Mouse (Mus musculus) embryonic facial prominence, embryonic 10.5 days (tissue): ENCODE results near the gene Cxcl14. TPM values are rescaled to one million over a fixed set of nuclear protein-coding genes. Genes with fewer than 3 reads are reported as not detected.

ENCODE experiments used
- DNase-seq: peaks from one replicate; pipeline ENCODE4 v3.0.0-alpha.2; 2017; ENCODE audit warnings: low spot score
- H3K27ac ChIP-seq: fragments of 300-500 bp; sonication (generic); replicated peaks from 2 replicates; pipeline ENCODE4 v1.5.1; 2016; ENCODE audit warnings: mild to moderate bottlenecking
- H3K27me3 ChIP-seq: fragments of 300-500 bp; sonication (generic); replicated peaks from 2 replicates; pipeline ENCODE4 v1.6.1; 2016; ENCODE audit warnings: low read depth, mild to moderate bottlenecking; ENCODE audit not compliant: poor library complexity, severe bottlenecking
- H3K36me3 ChIP-seq: fragments of 300-500 bp; sonication (generic); replicated peaks from 2 replicates; pipeline ENCODE4 v1.6.1; 2016; ENCODE audit warnings: mild to moderate bottlenecking, moderate library complexity
- H3K4me1 ChIP-seq: fragments of 300-500 bp; sonication (generic); 2 replicates; pipeline ENCODE4 v1.6.1; 2016
- H3K4me3 ChIP-seq: fragments of 300-500 bp; sonication (generic); 2 replicates; pipeline ENCODE4 v1.5.1; 2016; ENCODE audit warnings: mild to moderate bottlenecking, moderate library complexity
- H3K9me3 ChIP-seq: fragments of 300-500 bp; sonication (generic); 2 replicates; pipeline ENCODE4 v1.6.1; 2016; ENCODE audit warnings: mild to moderate bottlenecking
- WGBS: fragments of 180-500 bp; shearing (Covaris S2); methylation state at CpG from one replicate; pipeline ENCODE4 v1.1.7; 2016; 5-methylcytosine and 5-hydroxymethylcytosine counted together
- polyA plus RNA-seq: library from polyadenylated mRNA; unstranded; fragments of >200 nt; fragmentation: Nextera tagmentation; extraction: Ambion mirVana; gene quantifications from 2 replicates; pipeline ENCODE4 v1.2.1, GENCODE M21; 2016

The Cxcl14 gene
- polyA plus RNA-seq, result 23.8 and 40.2 TPM in 2 replicates

DNA sequence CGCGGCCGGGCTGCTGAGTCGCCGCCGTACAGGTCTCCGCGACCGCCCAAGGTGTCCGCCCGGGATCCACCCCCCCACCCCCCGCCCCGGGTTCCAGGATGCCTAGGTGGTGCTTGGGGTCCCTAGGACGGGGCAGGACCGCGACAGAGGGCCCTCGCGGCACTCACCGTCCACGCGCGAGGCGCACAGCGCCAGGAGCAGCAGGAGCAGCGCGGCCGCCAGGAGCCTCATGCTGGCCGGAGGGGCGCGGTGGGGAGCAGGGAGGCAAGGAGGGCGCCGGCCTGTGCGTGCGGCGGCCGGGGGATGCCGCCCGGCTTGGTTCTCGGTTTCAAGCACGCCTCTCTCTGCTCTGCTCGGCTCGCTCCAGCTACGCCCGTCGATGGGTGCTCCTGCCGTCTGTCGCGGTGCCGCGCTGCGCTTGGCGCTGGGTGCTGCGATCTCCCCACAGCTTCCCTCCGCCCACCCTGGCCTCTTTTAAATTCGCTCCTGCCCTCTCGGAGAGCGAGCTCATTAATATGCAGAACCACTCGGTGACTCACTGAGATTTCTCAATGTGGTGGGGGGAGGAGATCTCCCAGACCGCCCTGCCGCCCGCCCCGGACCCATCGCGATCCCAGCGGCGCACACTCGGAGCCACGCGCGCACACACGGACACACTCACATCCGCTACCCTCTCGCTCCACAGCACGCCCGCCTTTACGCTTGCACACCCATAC is at the start of gene Cxcl14:
Cxcl14 (minus strand) TSS at position 609 of the 716 bp plus-strand sequence.
- Histone ChIP-seq H3K27me3 (peaks cover 91% of the 10 kb centered on the region), H3K9me3 (0 out of 2 replicates have a peak, but pooled peaks cover 6% of the 10 kb centered on the region), H3K36me3 (no peaks in the 10 kb centered on the region), H3K27ac (peak within 1 kb of the TSS; percentile 82), H3K4me3 (peak within 1 kb of the TSS; percentile 71), H3K4me1 (peaks cover 30% of the 10 kb centered on the region)
- peak; percentile 71 for DNase-seq
- under 1% methylated on average over 76 of the region's 76 CpGs for WGBS

DNA sequence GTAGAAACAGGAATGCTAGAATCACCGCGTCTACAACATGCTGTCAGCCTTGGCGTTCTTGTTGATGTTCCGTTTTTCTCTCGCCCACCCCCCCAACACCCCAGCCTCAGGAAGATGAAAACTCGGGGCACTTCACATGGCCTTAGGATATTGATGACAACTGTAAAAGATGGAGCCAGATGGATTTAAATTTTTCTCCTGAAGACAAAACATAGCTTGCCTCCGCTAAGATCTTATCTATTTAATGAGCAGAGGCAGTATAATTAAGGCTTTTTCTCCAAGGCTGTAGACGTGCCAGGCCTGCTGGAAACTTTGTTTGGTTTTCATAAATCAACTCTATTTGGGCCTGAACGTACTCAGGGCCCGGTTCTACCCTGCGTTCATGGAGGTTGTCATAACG is 48.0 kb upstream of the Cxcl14 start:
- no peaks in the 10 kb centered on the region for H3K36me3 ChIP-seq
- WGBS, result 84% methylated on average over 12 of the region's 12 CpGs
- H3K9me3 ChIP-seq, result no peaks in the 10 kb centered on the region
- H3K4me1 ChIP-seq, result peaks cover under 1% of the 10 kb centered on the region; the same call in 1 of the 2 replicates
- H3K27ac ChIP-seq, result no peak overlapping the region
- no peak for DNase-seq
- no peaks in the 10 kb centered on the region for H3K27me3 ChIP-seq
- no peak overlapping the region for H3K4me3 ChIP-seq

DNA sequence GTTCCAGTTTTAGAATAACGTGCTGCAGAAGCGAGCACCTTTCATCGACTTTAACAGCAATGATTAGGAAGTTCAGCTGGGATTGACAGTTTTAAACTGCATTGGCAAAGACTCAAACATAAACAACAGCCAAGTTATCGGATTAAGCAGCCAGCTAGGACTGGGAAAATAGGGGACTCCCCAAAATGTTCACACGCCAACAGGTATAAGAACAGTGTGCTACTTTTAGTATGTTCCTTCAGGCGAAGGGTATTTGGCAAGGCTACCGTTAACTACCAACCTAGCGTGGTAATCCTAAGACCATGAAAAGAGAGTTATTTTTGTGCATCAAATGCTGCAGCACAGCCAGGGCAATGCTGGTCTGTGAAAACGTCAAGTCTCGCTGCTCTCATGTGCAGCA is 46.1 kb upstream of the Cxcl14 start:
- WGBS, result 85% methylated on average over 10 of the region's 10 CpGs
- Histone ChIP-seq H3K4me1 (peaks cover 3% of the 10 kb centered on the region; the same call in 1 of the 2 replicates), H3K36me3 (no peaks in the 10 kb centered on the region), H3K4me3 (no peak overlapping the region), H3K9me3 (no peaks in the 10 kb centered on the region), H3K27me3 (no peaks in the 10 kb centered on the region), H3K27ac (no peak overlapping the region)
- DNase-seq, result no peak

DNA sequence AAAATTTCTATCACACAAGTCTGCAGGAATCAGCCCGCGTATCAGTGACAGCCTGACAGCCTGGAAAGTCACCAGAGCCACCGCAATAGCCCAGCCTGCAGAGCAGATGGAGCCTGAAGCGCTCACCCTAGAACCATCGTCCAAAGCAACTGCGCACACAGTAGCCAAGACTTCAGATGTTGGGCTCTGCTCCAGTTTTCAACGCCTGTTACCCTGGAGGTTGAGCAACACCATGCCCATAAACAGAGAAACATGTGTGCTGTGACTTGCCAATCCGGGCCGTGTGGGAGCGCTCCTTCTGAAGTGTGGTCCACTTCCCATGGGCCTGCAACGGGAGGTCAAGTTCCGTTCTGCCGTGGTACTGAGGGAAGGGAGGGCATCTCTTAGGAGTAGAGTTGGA is 44.2 kb upstream of the Cxcl14 start:
- Histone ChIP-seq H3K9me3 (no peaks in the 10 kb centered on the region), H3K4me3 (no peak overlapping the region), H3K4me1 (peaks cover 5% of the 10 kb centered on the region; the same call in 1 of the 2 replicates), H3K27ac (no peak overlapping the region), H3K36me3 (no peaks in the 10 kb centered on the region), H3K27me3 (no peaks in the 10 kb centered on the region)
- no peak for DNase-seq
- 91% methylated on average over 13 of the region's 13 CpGs for WGBS

DNA sequence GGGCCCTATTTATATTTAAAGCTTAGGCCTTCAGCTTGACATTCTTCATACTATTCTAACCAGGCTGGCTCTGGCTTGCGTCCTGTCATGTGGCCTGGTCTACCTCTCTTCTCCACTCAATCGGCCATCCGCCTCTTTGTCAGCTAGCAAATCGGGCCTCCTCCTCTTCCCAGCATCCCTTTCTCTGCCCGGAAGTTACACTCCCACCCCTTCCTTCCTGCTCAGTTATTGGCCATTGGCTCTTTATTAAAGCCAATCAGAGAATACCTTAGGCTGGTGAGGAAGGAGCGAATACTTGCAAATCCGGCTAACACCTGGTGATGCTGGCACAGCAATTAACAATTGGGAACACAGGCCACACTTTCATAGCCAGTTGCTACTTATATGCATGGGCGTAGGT is 43.5 kb upstream of the Cxcl14 start:
- H3K9me3 ChIP-seq, result no peaks in the 10 kb centered on the region
- no peak overlapping the region for H3K27ac ChIP-seq
- H3K36me3 ChIP-seq, result no peaks in the 10 kb centered on the region
- H3K4me1 ChIP-seq, result peaks cover 10% of the 10 kb centered on the region
- H3K27me3 ChIP-seq, result no peaks in the 10 kb centered on the region
- 90% methylated on average over 8 of the region's 8 CpGs for WGBS
- DNase-seq, result no peak
- no peak overlapping the region for H3K4me3 ChIP-seq

DNA sequence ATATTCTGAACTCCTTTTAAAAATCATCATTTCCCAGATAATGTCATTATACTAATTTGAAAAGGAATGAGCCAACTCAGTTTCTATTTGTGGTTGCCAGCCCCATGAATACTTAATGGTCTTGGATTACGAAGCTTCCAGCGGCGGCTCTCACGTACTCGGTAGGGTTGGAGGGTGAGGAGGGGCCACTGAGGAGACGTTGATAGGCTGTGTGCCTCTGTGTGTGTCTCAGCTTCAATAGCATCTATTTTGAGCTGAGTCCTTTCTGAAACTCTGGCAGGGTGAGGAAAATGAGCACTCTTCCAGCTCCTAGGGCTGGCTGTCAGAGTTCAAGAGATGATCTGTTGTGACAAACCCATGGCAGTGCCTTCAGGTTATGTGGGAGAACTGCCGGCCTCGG is 40.6 kb upstream of the Cxcl14 start:
- no peaks in the 10 kb centered on the region for H3K9me3 ChIP-seq
- no peak overlapping the region for H3K27ac ChIP-seq
- no peak overlapping the region for H3K4me3 ChIP-seq
- H3K36me3 ChIP-seq, result no peaks in the 10 kb centered on the region
- H3K27me3 ChIP-seq, result 0 out of 2 replicates have a peak, but pooled peaks cover 9% of the 10 kb centered on the region
- no peak for DNase-seq
- H3K4me1 ChIP-seq, result peaks cover 13% of the 10 kb centered on the region
- WGBS, result 48% methylated on average over 8 of the region's 8 CpGs

DNA sequence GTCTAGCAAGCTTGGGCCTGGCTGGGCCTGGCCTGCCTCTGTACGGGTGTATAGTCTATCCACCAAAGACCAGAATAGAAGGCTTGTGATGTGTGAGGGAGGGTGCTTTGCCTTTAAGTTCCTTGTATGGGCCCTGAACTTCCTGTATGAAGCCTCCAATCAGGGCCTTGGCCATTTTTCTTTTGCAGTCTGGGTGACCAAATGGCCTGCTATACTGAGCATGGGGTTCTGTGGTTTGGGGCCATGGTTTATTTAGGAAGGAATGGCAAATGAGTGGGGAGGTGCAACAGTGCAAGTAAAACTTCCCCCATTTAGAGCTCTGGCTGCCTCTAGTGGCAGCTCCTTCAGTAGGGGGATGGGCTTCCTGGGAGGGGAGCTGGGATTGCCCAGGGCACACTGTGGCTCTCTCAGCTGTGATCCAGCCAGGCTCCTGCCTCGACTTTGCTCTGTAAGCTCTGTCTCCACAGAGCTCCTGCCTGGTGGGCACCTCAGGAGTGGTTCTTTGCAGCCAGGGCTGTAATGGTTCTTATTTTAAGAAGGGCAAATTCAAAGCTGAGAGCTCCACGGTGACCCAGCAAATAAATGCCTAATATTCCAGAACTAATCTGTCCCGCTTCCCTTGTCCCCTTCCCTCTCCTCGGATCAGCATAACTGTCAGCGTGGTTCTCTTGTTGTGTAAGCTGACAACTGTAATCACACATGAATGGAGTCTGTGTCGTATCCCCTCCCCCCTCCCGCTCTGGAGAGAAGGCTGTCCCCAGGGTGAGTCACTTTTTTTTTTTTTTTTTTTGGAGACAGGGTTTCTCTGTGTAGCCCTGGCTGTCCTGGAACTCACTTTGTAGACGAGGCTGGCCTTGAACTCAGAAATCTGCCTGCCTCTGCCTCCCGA is 38.7 kb upstream of the Cxcl14 start:
- H3K27ac ChIP-seq, result peak overlapping the region; percentile 55
- H3K4me3 ChIP-seq, result no peak overlapping the region
- no peaks in the 10 kb centered on the region for H3K36me3 ChIP-seq
- H3K27me3 ChIP-seq, result peaks cover 10% of the 10 kb centered on the region; the same call in 1 of the 2 replicates
- DNase-seq, result no peak
- peaks cover 27% of the 10 kb centered on the region for H3K4me1 ChIP-seq
- H3K9me3 ChIP-seq, result no peaks in the 10 kb centered on the region
- WGBS, result 47% methylated on average over 10 of the region's 10 CpGs

DNA sequence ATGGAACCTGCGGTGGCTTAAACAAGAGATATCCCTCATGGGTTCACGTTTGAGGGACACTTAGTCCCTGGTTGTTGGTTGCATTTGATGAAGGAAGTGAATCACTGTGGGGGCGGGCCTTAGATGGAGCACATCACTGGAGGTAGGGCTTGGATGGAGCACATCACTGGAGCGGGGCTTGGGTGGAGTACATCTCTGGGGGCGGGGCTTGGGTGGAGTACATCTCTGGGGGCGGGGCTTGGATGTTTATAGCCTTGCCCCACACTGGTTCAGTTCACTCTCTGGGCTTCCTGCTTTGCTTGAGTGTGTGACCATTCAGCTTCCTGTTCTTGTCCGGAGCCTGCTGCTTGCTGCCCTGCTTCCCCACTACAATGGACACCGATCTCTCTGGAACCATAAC is 37.9 kb upstream of the Cxcl14 start:
- Histone ChIP-seq H3K27ac (no peak overlapping the region), H3K36me3 (no peaks in the 10 kb centered on the region), H3K27me3 (peaks cover 10% of the 10 kb centered on the region; the same call in 1 of the 2 replicates), H3K9me3 (no peaks in the 10 kb centered on the region), H3K4me3 (no peak overlapping the region), H3K4me1 (peaks cover 30% of the 10 kb centered on the region)
- DNase-seq, result no peak
- WGBS, result 85% methylated on average over 8 of the region's 8 CpGs

DNA sequence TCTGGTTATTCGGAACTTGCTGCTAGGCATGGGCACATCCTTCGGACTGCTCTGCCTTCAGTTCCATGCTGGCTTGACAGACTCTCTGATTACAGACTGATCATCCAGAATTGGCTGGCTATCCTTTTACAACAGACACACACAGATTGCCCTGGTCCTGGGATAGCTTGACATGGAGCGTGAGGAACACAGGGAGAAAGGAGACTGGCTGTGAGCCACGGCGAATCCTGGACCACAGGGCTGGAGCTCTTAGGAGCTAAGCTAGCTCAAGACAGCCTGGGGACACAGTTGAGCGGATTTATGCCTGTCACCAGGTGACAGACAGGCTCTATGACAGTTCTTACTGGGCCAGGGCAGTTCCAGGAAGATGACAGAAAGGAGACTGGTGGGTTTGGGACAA is 36.0 kb upstream of the Cxcl14 start:
- WGBS, result 80% methylated on average over 6 of the region's 6 CpGs
- Histone ChIP-seq H3K9me3 (no peaks in the 10 kb centered on the region), H3K4me3 (no peak overlapping the region), H3K36me3 (no peaks in the 10 kb centered on the region), H3K4me1 (peaks cover 43% of the 10 kb centered on the region), H3K27ac (no peak overlapping the region; the same call in 1 of the 2 replicates), H3K27me3 (peaks cover 10% of the 10 kb centered on the region; the same call in 1 of the 2 replicates)
- DNase-seq, result no peak

DNA sequence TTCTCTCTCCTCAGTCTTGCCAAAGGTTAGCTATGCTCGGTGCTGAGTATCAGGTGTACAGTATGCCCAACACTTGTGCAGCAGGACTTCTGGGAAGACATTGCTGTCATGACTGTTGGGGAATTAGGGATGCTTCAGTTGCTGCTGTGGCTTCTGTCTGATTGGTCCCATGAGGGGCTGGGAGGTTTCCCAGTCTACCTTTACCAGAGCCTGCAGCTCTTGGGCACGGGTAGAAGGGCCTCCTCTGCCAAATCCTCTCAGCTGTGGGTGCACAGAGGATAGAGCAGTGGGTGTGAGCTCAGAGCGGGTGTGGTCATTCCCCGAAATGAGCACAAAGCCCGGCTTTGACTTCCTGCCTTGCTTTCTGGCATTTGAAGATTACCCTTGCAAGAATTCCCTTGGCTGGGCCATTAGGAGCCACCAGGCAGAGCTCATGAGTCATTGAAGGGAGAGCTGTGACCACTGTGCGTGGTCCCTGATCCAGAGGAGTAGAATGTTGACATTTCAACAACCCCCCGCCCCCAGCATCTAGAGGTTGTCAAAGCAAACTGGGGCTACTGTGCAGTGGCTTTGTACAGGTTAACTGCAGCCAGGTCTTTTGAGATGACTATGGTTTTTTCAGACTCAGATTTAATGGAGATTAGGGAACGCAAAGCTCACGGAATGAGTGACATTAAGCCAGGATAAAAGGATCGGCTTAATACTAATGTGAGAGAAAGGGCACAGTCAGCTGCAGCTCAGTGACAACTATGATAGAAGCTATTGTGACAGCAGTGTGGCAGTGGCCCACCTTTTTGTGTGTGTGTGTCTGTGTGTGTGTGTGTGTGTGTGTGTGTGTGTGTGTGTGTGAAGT is 34.5 kb upstream of the Cxcl14 start:
- WGBS, result 71% methylated on average over 10 of the region's 10 CpGs
- DNase-seq, result no peak
- H3K27ac ChIP-seq, result peak overlapping the region; percentile 14; the same call in 1 of the 2 replicates

DNA sequence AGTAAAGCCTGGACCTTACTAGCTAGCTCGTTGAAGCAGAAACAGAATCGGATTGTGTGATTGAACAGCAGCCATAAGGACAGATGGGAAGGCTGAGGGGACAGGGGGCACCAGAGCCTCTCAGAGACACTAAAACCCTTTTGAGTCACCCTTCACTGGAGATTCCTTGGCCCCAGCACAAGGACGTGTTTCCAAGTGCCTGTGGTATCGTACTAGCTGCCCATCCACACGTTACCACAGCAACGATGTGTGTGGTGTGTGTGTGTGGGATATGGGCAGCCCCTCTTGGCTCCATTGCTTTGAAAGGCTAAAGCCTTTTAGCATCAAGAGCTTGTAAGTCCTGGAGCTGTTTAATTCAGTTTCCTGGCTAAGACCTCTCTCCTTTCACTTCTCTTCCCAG is 33.4 kb upstream of the Cxcl14 start:
- peaks cover 36% of the 10 kb centered on the region for H3K4me1 ChIP-seq
- peaks cover 10% of the 10 kb centered on the region; the same call in 1 of the 2 replicates for H3K27me3 ChIP-seq
- 83% methylated on average over 6 of the region's 6 CpGs for WGBS
- H3K9me3 ChIP-seq, result no peaks in the 10 kb centered on the region
- no peak overlapping the region for H3K4me3 ChIP-seq
- H3K36me3 ChIP-seq, result no peaks in the 10 kb centered on the region
- no peak for DNase-seq
- 0 out of 2 replicates have a peak overlapping the region, but pooled peaks have one; percentile 11 for H3K27ac ChIP-seq

More for the DNA sequence above, 34.5 kb upstream of the Cxcl14 start:
- no peaks in the 10 kb centered on the region for H3K9me3 ChIP-seq
- H3K4me1 ChIP-seq, result peaks cover 41% of the 10 kb centered on the region
- H3K4me3 ChIP-seq, result no peak overlapping the region
- no peaks in the 10 kb centered on the region for H3K36me3 ChIP-seq
- H3K27me3 ChIP-seq, result peaks cover 10% of the 10 kb centered on the region; the same call in 1 of the 2 replicates

DNA sequence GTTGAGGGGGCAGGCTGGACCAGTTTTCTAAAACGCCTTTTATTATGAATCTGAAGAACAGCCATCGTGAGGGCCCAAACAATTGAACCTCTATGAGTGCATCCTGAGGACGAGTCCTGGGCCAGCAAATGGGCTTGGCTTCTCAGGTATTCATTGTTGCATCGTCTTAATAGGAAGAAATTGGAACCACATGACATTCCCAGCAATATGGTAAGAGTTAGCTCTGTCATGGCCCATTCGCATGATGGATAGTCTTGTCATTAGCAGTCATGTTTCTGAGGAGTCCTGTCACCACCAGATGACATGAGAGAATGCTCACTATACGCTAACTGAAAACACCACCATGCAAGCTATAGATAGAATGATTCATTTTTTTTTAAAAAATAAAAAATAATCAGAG is 32.8 kb upstream of the Cxcl14 start:
- whole genome bisulfite sequencing, result 56% methylated on average over 6 of the region's 6 CpGs
- Histone ChIP-seq H3K9me3 (no peaks in the 10 kb centered on the region), H3K27ac (no peak overlapping the region), H3K36me3 (no peaks in the 10 kb centered on the region), H3K27me3 (peaks cover 10% of the 10 kb centered on the region; the same call in 1 of the 2 replicates), H3K4me1 (peaks cover 34% of the 10 kb centered on the region), H3K4me3 (no peak overlapping the region)
- DNase-seq, result no peak
